Mouse (Mus musculus) right cerebral cortex, adult 18-20 months (tissue): Measurements from ENCODE around the gene Pdlim1.
"Not testable (repeated sequence)": the region's sequence is repeated elsewhere in the genome, so short reads cannot be mapped to it uniquely, and the experiment has no call there.

Source experiments
- DNase-seq: peaks from one replicate; pipeline ENCODE4 v3.0.0; 2022; ENCODE audit warnings: mixed read lengths

The Pdlim1 gene

GRCm38 (mm10) chr19:40240360-40240759 is 31.3 kb downstream of the Pdlim1 start:
- DNase-seq = no peak

DNA sequence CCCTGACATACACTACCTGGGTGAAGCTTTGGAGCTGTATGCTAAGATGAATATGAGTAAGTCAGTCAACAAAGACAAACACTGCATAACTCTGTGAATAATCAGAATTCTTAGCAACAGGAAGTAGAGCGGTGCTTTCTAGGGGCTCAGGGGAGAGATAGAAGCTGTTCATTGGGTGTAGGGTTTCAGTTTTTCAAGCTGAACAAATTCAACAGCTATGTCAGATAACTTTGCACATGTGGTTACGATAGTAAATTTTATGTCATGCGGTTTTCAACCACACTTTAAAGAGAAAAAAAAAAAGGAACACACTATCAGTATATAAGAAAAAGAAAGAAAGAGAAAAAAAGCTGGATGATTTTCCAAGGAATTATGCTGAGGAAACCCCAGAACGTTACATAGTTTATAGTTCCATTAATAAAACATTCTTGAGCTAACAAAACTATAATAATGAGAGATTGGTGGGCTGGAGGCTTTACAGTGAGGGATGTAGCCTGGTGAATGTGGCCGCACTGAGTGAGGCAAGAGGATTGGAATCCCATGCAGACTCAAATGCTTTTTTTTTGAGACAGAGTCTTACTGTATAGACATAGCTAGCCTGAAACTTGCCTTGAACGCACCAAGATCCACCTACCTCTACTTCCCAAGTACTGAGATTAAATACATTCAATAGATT is 33.3 kb downstream of the Pdlim1 start:
- no peak for DNase-seq

- no peak for DNase-seq
Observed at GRCm38 (mm10) chr19:40232560-40232959, 39.1 kb downstream of the Pdlim1 start.

DNA sequence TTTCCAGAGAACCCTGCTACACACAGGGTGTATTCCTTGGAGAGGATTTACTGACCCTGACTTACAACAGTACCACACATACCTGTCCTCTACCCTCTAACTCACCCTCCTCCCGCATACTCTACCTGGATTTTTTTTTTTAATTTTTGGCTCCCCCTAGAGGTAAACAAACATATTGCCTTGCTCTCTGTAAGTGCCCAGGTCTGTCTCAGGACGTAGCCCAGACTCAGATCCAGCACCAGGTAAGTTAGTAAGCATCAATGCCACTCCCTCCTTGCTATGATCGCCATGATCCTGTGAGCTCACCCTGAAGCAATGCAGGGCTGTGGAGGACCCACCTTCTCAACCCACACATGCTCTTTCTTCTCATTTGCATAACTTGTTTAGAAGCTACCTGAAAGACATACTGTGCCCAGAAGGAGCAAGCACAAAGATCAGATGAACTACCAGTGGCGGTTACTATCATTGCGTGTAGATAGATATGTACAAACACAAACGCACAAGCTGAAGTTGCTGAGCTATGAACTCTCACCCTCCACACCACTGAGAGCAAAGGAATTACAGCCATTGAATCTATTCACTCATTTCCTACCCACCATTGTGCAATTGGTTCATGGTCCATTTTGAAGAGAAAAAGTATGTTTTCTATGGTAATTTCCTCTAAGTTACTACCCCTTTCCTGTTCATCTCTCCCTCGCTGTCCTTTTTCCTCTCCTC is 39.7 kb downstream of the Pdlim1 start:
- DNase-seq = no peak

DNA sequence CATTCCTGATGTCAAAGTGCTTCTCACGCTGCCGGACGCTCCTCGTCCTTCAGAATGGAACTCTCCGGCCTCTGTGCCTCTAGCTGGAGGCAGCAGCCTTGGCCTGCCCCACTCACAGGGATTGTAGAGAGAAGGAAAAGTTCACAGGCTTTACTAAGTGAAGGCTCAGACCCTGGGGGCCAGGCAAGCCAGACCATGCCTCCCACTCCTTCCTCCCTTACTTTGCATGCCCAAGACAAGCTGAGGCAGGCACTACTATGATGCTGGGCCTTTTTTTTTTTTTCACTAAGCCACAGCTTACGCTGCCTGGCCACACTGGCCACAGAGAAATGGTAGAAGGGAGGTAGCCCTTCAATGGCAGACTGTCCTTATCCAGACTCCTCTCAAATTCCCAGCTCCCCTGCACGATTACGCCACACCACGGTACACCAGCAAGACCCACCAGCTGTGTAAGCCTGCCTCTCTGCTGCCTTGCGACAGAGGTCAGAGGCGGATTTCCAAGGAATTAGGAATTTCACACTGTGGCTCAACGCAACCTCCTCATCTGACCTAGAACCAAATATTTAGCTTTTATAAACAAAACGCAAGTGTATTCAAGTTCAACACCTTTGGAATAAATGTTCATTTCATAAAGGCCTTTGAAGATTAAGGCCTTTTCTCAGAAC is 40.4 kb downstream of the Pdlim1 start:
- DNase-seq = no peak

GRCm38 (mm10) chr19:40226516-40227151 is 45.0 kb downstream of the Pdlim1 start:
- DNase-seq = no peak

DNA sequence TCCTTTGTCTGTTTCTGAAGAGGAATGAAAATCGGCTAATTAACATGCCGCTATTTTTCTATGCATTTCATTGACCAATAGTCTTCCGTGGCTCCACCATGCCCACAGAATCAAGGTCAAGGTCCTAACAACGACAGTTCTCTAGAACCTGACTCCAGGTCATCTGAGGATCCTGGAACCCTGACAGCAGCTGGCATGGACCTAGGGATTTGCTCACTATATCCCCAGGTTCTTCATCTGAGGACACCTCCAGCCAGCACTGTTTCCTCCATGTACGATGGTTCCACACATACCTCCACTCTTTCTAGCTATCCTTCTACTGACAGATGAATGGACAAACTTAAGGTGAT is 45.9 kb downstream of the Pdlim1 start:
- no peak for DNase-seq

DNA sequence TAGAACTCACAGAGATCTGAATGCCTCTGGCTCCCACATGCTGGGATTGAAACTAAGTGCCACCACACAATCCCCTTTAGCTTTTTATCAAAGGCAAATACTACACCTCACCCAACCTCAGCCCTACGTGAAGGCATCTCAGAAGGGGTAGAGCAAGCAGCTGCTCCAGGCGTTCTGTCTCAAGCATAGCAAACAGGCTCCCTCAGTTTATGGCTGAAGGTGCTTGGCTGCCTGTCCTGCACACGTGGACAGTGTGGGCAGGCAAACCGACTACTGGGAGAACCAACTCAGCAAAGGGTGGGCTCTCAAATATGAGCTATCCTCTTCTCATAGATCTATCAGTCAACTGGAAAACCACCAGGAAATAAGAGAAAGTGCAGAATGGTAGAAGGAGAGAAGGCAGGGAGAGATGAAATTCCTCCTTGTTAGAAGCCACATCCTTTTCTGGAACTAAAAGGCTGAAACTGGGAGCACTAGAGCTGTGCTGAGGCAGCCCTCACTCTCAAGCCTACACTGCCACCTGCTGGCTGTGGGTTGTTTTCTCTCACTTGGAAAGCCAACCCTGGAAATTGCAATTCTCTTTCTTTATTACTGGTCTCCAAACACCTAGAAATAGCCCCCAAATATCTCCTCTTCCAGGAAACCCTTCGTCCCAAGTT is 46.4 kb downstream of the Pdlim1 start:
- peak; percentile 70 for DNase-seq

DNA sequence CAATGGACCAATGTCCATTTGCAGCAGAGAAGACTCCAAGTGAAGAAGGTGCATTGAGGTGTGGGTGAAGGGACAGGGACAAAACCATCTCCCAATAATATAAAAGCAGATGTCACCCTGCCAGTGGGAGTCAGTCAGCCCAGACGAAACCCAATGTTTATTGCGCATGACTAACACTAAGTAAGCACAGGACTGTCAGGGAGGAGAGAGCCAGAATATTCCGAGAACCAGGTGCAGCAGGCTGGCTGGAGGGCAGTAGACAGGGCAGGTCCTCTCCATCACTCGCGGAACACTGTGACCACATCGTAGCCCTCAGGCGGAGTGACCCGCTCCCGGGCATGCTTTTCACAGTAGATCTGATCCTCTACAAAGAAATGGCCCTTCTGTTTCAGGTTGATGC is 49.3 kb downstream of the Pdlim1 start:
- DNase-seq = not testable (repeated sequence)

GRCm38 (mm10) chr19:40220878-40221277 is 50.8 kb downstream of the Pdlim1 start:
- DNase-seq = no peak

DNA sequence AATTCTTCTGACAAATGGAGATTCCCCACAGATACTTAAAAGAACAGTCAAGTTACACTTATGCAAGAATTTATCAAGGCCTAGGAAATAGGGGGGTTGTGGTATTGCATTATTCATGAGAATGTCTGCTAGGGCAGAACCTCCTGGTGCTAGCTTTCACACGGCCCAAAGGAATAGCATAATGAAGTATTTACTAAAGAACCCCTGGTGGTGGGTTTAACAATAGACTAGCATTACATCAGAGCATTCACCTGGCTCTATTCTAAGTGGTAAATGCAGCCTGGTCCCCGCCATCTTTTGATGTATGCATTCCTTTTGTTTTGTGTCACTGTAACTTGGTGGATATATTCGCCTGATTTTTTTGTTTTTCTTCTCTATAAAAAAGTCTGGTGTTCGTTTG is 68.7 kb downstream of the Pdlim1 start:
- DNase-seq = not testable (repeated sequence)

DNA sequence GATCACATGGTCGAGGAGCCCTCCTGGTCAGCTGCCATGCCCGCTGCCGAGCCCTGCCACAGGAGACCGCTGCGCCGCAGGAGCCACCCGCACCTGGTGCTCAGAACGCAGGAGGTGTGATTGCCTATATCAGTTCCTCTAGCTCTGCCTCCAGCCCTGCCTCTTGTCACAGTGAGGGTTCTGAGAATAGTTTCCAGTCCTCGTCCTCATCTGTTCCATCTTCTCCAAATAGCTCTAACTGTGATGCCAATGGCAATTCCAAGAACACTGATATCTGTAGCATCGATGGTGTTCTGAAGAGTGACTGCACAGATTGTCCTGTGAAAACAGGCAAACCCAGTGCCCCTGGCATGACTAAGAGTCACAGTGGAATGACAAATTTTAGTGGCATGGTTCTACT is 81.0 kb downstream of the Pdlim1 start:
- peak; percentile 8 for DNase-seq

GRCm38 (mm10) chr19:40187160-40187559 is 84.5 kb downstream of the Pdlim1 start, which contains the start of gene Cyp2c70:
Gene Cyp2c70, minus strand, starts transcription at chr19:40187333.
- DNase-seq = no peak

- DNase-seq = peak; percentile 6
Observed at GRCm38 (mm10) chr19:40183600-40183999, 88.0 kb downstream of the Pdlim1 start.

DNA sequence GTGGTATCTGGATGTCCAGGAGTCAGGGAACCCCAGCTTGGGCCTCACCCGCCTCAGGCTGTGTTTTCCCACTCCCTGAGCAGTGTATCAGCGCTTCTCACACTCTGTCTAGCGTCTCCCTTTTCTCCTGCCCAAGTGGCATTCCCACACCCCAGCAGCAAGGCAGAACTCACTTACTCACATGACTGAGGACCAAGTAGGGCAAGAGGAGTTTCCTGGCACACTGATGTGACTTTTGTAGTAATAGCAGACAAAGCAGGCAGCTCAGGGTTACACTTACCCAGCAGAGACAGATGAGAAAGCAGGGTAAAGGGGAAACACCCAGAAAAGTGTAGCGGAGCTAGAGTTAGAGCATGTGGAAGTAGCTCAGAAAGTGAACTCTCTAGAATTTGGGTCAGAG is 93.3 kb downstream of the Pdlim1 start:
- DNase-seq = no peak
